Mouse (Mus musculus) liver, embryonic 11.5 days (tissue): Measurements from ENCODE around the gene Vmn2r60. TPM values are rescaled to one million over a fixed set of nuclear protein-coding genes. Genes with fewer than 3 reads are reported as not detected.
"Not testable (repeated sequence)": the region's sequence is repeated elsewhere in the genome, so short reads cannot be mapped to it uniquely, and the experiment has no call there.

Experiments used
- ATAC-seq: fragments of 200-750 bp; cut with Nextera tagmentation; replicated peaks from 2 replicates; pipeline ENCODE4 v1.8.0; 2017; ENCODE audit warnings: moderate number of reproducible peaks, mild to moderate bottlenecking, moderate TSS enrichment, moderate library complexity; ENCODE audit not compliant: low FRiP score
- DNase-seq: peaks from one replicate; pipeline ENCODE4 v3.0.0-alpha.2; 2017; ENCODE audit warnings: low spot score
- H3K27ac ChIP-seq: fragments of 300-500 bp; sonication (generic); 2 replicates; pipeline ENCODE4 v1.5.1; 2014; ENCODE audit warnings: mild to moderate bottlenecking, low read depth, low read length, control low read depth
- H3K27me3 ChIP-seq: fragments of 300-500 bp; sonication (generic); replicated peaks from 2 replicates; pipeline ENCODE4 v1.6.1; 2014; ENCODE audit warnings: low read length, mixed read lengths; ENCODE audit not compliant: control insufficient read depth, insufficient read depth
- H3K36me3 ChIP-seq: fragments of 300-500 bp; sonication (generic); 2 replicates; pipeline ENCODE4 v1.6.1; 2014; ENCODE audit warnings: mild to moderate bottlenecking, low read length, moderate library complexity, mixed read lengths; ENCODE audit not compliant: control insufficient read depth, insufficient read depth
- H3K4me1 ChIP-seq: fragments of 300-500 bp; sonication (generic); replicated peaks from 2 replicates; pipeline ENCODE4 v1.6.1; 2014; ENCODE audit warnings: low read length, mixed read lengths; ENCODE audit not compliant: control insufficient read depth, insufficient read depth
- H3K4me2 ChIP-seq: fragments of 300-500 bp; sonication (generic); 2 replicates; pipeline ENCODE4 v1.6.1; 2014; ENCODE audit warnings: mild to moderate bottlenecking, control low read depth, moderate library complexity
- H3K4me3 ChIP-seq: fragments of 300-500 bp; sonication (generic); 2 replicates; pipeline ENCODE4 v1.5.1; 2014; ENCODE audit warnings: low read depth, low read length, control low read depth
- H3K9ac ChIP-seq: fragments of 300-500 bp; sonication (generic); 2 replicates; pipeline ENCODE4 v1.6.1; 2014; ENCODE audit warnings: low read depth, low read length, control low read depth
- H3K9me3 ChIP-seq: fragments of 300-500 bp; sonication (generic); 2 replicates; pipeline ENCODE4 v1.6.1; 2016; ENCODE audit warnings: low read length, inconsistent platforms, mixed read lengths; ENCODE audit not compliant: control insufficient read depth
- whole genome bisulfite sequencing: fragments of 180-500 bp; shearing (Covaris S2); extraction: QIAGEN DNeasy Blood & Tissue Kit; methylation state at CpG from one replicate; pipeline ENCODE4 v1.1.7; 2014; 5-methylcytosine and 5-hydroxymethylcytosine counted together
- polyA plus RNA-seq: library from polyadenylated mRNA; unstranded; fragments of >200 nt; fragmentation: Nextera tagmentation; extraction: Ambion mirVana; gene quantifications from 2 replicates; pipeline ENCODE4 v1.2.1, GENCODE M21; 2014

The Vmn2r60 gene
- not detected in 2 replicates for polyA plus RNA-seq

DNA sequence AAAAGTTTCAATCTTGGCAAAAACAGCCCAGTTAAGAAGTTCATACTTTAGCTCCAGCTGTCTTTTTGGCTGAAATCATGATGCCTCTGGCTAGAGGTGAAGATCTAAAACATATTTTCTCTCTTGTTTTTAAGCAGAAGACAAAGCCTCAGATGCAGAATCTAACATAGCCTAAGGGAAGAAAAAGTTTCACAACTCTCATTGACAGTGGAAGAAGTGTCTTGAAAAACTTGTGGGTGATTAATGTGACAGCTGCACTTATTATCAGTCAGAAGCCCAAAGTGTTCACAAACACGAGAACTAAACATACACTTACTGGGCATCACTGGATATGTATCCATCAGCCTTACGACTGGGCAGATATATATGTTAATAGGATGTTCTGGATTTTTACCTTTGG is at the start of gene Vmn2r60:
Gene Vmn2r60 (plus strand): TSS at position 301 of the 400 bp plus-strand sequence.
- Histone ChIP-seq H3K27ac (no peak within 1 kb of the TSS), H3K9me3 (no peaks in the 10 kb centered on the region), H3K4me2 (no peak within 1 kb of the TSS), H3K27me3 (no peaks in the 10 kb centered on the region), H3K9ac (no peak within 1 kb of the TSS), H3K36me3 (no peaks in the 10 kb centered on the region), H3K4me3 (no peak within 1 kb of the TSS), H3K4me1 (no peaks in the 10 kb centered on the region)
- no peak for ATAC-seq
- no peak for DNase-seq
- 63% methylated on average over 2 of the region's 2 CpGs for WGBS

DNA sequence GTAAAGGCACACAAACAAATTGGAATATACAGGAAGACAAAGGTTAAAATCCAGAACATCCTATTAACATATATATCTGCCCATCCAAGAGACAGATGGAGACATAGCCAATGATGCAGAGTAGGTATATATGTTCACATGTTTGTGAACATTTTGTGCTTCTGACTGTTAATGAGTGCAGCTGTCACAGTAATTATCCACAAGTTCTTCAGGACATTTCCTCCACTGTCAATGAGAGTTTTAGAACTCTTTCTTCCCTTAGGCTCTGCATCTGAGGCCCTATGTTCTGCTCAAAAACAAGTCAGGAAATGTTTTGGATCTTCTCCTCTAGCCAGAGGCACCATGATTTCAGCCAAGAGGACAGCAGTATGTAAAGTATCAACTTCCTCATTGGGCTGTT is 48.6 kb upstream of the Vmn2r60 start, which contains the start of gene Vmn2r59:
Gene Vmn2r59 (minus strand): TSS at position 101 of the 400 bp plus-strand sequence.
- ATAC-seq (no peak), DNase-seq (no peak)
- Histone ChIP-seq H3K9ac (no peak within 1 kb of the TSS), H3K27ac (no peak within 1 kb of the TSS), H3K27me3 (no peaks in the 10 kb centered on the region), H3K9me3 (no peaks in the 10 kb centered on the region), H3K36me3 (no peaks in the 10 kb centered on the region), H3K4me3 (no peak within 1 kb of the TSS), H3K4me2 (no peak within 1 kb of the TSS), H3K4me1 (no peaks in the 10 kb centered on the region)

DNA sequence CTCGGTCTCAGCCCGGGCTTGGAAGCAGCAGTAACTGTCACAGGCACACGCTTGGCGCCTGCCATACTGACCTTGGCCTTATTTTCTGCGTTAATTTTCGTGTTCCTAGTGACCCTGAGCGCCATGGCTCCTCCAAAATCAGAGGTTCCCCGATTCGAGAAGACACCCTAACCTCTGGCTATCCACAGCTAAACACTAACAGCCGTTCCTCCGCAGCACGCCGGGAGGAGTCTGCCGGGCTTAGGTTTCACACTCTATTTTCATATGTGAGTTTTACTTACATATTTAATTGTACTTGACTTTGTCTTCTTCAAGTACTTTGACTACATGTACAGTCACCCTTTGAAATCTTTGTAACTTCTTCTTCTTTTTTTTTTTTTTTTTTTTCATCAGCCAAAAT is 509 bp upstream of the Vmn2r60 start:
- not testable (repeated sequence) for H3K4me3 ChIP-seq, H3K9me3 ChIP-seq, H3K36me3 ChIP-seq, H3K27me3 ChIP-seq, H3K4me2 ChIP-seq, H3K4me1 ChIP-seq, DNase-seq, ATAC-seq, H3K27ac ChIP-seq, H3K9ac ChIP-seq
- WGBS = 72% methylated on average over 10 of the region's 14 CpGs

Other genes with a start within 250 kb of the Vmn2r60 start
- gene Vmn2r58, start 235.1 kb upstream of the Vmn2r60 start, polyA plus RNA-seq = not detected in 2 replicates
- gene Vmn2r59, start 48.7 kb upstream of the Vmn2r60 start, polyA plus RNA-seq = not detected in 2 replicates
- not detected in 2 replicates for gene Vmn2r61, start 152.3 kb downstream of the Vmn2r60 start, polyA plus RNA-seq